17 mouse cellular contexts compared by ENCODE assay signal in genomic region chr6:77139306-77139920, GRCm38 (mm10).
"Had no signal": no experiment of that assay in that cellular context is flagged by ENCODE, and none has a peak within 500 bp of the region (broad histone marks: within the 10 kb centered on the region; RNA-seq: fewer than 3 reads in every experiment).

No protein-coding gene starts in this region.

- H3K27ac ChIP-seq: limb, embryonic 12.5 days; limb, embryonic 15.5 days; liver, embryonic 14.5 days; macrophage; midbrain, embryonic 13.5 days; neural tube, embryonic 13.5 days had no signal

- DNase-seq: kidney, adult 18-20 months; kidney, adult 9 months; kidney, postnatal 14 days; kidney, postnatal 4 days; left cerebral cortex, postnatal 4 days; liver, postnatal 0 days; lung, embryonic 14.5 days; thymus, adult 2 months; thymus, postnatal 14 days; thymus, postnatal 4 days had no signal

- H3K4me3 ChIP-seq: limb, embryonic 12.5 days; limb, embryonic 15.5 days; midbrain, embryonic 13.5 days; myocyte; neural tube, embryonic 13.5 days had no signal
